Mouse (Mus musculus): ENCODE results near the gene Ints2.
A peak's percentile ranks its signal among the peaks of the same experiment; 100 is the strongest.
"Not testable (repeated sequence)": the region's sequence is repeated elsewhere in the genome, so short reads cannot be mapped to it uniquely, and the experiment has no call there.

The Ints2 gene

GRCm38 (mm10) chr11:86257460-86258076 lies at the start of gene Ints2:
TSS of gene Ints2 (minus strand) at chr11:86257575.
- peak; percentile 95 for DNase-seq (ENCODE audit: low read depth, low spot score)

DNA sequence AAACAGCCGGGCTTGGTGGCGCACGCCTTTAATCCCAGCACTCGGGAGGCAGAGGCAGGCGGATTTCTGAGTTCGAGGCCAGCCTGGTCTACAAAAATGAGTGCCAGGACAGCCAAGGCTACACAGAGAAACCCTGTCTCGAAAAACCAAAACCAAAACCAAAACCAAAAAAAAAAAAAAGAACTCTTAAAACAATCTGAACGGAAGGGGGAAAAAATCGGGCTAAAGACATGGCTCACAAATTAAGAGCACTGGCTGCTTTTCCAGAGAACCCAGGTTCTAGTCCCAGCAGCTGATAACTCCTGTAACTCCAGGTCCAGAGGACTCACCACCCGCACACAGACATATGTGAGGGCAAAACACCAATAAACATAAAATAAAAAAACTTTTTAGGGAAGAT lies 34.8 kb upstream of the Ints2 start:
- DNase-seq (ENCODE audit: low read depth, low spot score) = not testable (repeated sequence)

DNA sequence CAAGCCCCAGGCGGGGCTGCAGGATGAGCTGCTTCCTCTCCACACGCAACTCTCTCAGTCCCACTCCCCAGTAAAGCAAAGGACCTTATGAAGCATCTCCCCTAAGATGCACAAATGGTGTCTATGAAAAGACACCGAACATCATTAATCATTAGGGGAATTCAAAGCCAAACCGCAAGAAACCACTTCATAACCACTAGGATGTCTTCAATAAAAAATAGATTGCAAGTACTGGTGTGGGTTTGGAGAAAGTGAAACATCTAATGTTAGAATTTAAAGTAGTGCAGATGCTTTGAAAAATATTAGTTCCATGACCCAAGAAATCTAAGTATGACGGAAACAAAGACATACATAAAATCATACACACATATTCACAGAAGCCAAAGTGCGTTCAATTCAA lies 34.3 kb upstream of the Ints2 start:
- no peak for DNase-seq (ENCODE audit: low read depth, low spot score)

DNA sequence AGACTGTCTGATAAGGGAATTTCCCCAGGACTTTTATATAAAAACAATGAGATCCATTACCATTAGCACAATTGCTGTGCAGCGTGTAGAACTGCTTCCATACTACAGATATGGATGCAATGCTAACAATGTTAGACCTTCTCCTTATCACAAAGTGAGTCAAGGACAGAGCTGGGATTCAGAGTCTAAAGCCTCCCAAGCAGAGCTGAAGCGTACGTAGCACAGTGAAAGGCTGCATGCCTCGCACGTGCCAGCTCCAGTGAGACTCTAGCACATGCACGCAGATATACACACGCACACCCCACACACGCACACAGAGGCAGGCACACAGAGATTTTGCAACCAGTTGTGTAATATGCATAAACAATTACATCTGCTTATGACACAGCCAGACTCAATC lies 28.4 kb upstream of the Ints2 start:
- no peak for DNase-seq (ENCODE audit: low read depth, low spot score)

GRCm38 (mm10) chr11:86278442-86279102 lies 21.2 kb upstream of the Ints2 start:
- DNase-seq (ENCODE audit: low read depth, low spot score) = no peak

DNA sequence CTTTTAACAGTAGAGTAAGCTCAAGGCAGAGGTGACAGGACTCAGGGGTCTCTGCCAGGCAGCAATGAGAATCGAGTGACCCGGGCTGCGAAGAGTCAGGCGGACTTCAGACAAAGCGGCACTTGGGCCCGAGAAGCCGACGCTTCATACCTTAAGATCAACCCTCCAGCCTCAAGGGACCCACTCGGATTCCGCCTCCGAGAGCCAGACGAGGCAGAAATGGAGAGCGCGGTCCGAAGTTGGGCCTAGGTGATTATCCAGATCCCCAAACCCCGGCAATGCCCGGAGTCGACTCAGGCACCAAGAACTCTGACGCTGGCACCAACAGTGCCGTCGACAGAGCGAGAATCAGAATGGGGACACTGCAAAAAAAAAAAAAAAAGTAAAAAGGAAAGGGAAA lies 321 bp downstream of the Ints2 start:
- DNase-seq (ENCODE audit: low read depth, low spot score) = no peak

- DNase-seq (ENCODE audit: low read depth, low spot score) = no peak
Measured at GRCm38 (mm10) chr11:86253342-86253741, 4.0 kb downstream of the Ints2 start.

DNA sequence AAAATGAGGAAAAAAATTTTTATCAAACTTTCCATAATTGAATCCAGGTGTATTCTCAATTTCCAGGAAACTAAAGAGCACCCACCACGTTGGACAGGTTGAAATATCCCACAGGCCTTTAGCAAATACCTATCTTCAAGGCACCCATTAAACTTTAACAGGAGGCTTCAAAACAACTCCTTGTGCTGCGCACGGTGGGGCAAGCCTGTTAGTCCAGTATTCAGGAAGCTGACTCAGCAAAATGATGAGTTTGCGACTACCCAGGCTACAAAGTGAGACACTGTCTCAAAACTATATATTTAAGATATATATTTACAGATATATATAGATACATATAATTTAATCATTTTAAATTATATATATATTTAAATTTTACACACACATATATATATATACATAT lies 24.9 kb downstream of the Ints2 start:
- no peak for DNase-seq (ENCODE audit: low read depth, low spot score)

- DNase-seq (ENCODE audit: low read depth, low spot score) = no peak
Measured at GRCm38 (mm10) chr11:86231781-86232350, 25.5 kb downstream of the Ints2 start.

DNA sequence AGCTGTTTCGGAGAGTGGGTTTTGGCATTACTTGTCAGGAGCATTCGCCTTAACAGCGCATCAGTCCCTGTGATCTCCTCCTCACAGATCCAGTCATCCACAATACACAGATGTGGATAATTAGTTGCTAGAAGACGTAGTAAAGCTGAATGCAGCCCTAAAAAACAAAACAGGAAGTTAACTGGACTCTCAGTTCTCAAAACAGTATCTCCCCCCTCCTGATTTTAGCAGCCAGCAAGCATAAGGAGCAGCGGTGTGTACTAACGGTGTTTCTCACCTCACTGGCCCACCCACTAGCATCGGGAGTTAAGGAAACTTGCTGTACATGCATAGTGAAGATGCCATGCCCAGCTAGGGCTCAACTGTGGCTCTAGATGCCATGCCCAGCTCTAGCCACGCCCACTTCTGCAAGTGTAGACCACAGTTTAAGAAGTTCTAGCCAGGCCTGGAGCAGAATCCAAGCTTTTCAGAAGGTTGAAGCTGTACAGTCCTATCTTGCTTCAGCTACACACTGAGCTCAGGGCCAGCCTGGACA lies 30.7 kb downstream of the Ints2 start:
- no peak for DNase-seq (ENCODE audit: low read depth, low spot score)

DNA sequence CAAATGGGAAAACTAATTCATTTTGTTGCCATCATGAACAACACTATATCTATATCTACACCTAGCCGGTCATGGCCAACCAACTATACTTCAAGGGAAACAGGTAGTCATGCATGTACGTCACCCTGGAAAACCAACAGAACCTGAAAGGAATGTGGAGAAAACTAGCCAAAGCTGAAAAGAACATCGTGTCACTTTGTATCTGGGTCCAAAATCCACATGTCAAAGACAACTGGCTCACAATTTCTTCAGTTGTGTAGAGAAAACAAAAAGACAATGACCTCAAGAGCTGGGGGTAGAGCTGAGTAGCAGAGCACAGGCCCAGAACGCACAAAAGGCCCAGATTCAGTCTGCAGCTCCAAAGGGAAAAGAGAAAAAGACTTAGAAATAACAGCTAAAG lies 31.6 kb downstream of the Ints2 start:
- no peak for DNase-seq (ENCODE audit: low read depth, low spot score)

GRCm38 (mm10) chr11:86211803-86212202 lies 45.6 kb downstream of the Ints2 start:
- no peak for DNase-seq (ENCODE audit: low read depth, low spot score)

GRCm38 (mm10) chr11:86209123-86209522 lies 48.3 kb downstream of the Ints2 start:
- no peak for DNase-seq (ENCODE audit: low read depth, low spot score)

DNA sequence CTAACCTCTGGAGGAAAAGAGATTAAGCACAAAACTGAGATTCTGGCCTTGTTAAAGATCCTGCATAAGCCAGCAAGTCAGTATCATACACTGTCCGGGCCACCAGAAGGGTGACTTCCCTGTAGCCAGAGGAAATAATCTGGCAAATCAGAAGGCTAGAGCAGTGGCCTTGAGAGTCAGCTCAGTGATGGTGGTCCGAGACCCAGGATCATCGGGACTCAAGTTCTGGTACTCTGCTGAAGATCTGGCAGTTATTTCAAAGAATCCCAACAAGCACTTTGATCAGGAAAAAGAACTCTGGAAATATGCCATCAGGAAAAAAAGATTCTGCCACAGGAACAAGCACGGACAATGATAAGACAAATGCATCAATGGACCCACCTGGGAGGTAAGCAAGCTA lies 51.5 kb downstream of the Ints2 start:
- DNase-seq (ENCODE audit: low read depth, low spot score) = no peak

DNA sequence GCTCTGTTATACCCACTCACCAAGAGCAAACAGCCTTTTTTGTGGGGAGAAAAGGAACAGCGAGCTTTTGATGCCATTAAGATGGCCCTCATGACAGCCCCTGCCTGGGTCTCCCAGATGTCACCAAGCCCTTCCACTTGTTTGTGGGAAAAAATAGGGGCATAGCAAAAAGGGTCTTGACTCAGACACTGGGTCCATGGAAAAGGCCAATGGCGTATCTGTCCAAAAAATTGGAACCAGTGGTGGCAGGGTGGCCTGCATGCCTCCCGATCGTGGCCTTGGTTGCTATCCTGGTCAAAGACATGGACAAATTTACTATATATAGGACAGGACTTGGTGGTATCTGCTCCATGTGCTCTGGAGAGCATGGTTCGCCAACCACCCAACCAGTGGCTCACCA lies 52.3 kb downstream of the Ints2 start:
- no peak for DNase-seq (ENCODE audit: low read depth, low spot score)

DNA sequence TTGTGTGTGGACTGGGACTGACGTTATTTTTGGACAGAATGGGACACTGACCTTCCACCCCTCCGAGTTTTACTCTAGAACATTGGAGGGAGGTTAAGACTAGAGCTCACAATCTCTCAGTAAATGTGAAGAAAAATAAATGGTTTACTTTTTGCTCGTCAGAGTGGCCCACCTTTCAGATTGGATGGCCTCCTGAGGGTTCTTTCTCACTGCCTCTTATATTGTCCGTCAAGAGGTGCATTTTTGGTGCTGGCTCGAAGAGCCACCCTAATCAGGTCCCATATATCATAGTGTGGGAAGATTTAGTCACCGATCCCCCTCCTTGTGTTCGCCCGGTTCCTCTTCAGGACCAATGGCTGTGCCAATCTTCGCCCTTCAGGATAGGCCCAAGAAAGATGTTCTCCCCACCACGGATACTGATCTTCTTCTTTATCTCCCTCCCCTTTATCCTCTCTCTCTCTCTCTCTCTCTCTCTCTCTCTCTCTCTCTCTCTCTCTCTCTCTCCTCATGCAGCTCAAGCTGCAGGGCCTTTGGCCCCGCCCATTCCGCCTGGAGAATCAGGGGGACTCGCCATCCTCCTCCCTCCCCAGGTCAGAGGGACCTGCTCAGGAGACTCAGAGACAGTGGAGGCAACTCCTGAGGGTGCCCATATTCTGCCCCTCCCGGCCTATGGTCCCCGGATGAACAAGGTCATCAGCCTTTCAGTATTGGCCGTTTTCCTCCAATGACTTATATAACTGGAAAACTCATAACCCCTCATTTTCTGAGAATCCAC lies 55.3 kb downstream of the Ints2 start:
- peak; percentile 28 for DNase-seq (ENCODE audit: low read depth, low spot score)

- peak; percentile 99 for DNase-seq (ENCODE audit: low read depth, low spot score)
Measured at GRCm38 (mm10) chr11:86201037-86201786, 56.2 kb downstream of the Ints2 start, which contains the start of gene Brip1. TSS of gene Brip1 (minus strand) at chr11:86201193.

DNA sequence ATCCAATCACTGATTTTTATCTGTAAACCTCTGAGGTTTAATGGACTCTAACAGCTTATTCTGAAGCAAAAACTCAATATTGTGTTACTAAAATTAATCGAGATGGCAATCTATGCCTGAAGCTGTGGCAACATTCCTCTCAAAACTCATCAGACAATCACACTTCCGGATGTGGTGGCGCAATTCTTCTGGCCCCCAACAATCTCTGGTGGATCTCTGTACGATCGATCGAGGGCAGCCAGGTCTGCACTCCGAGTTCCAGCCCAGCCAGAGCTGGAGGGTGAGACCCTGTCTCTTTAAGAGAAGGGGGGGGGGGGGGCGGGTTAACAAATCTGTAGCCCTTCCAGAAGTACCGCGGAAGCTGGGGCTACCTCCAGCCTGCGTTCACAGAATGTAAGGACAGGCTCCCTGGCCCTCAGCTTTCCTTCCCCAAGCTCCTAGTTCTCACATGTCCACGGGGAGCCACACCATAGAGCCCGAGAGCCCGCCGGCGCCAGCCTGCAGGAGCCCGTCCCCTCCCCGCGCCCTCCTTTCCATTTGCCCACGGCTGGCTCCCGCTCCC lies 56.8 kb downstream of the Ints2 start:
- no peak for DNase-seq (ENCODE audit: low read depth, low spot score)

DNA sequence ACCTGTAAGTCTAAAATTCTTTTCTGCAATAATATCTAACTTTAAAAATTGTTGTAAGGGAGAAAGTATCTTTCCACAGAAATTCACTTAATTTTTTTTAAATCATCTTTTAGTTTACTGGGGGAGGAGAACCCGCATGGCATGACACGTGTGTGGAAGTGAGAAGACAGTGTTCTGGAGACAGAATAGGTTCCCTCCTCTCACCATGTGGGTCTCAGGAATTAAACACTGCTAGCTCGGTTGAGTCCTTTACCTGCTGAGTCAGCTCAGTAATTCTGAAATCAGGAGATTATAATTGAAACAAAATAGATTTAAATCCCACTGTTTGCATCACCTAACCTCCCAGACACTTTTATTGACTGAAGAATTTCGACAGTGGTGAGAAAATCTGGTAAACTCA lies 57.6 kb downstream of the Ints2 start:
- DNase-seq (ENCODE audit: low read depth, low spot score) = no peak

DNA sequence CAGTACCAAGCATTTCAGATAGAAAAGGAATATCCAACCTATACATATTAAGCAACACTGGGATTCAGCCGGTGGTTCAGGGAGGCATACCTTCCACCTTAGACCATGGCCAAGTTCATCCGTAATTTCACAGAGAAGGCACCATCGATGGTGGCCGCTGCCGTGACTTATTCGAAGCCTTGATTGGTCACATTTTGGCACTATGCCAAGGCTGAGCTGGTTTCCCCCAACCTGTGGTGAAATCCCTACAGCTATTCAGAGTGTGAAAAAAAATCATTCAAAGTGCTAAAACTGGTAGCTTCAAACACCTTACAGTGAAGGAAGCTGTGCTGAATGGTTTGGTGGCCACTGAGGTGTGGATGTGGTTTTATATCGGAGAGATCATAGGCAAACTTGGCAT lies 72.2 kb downstream of the Ints2 start:
- DNase-seq (ENCODE audit: low read depth, low spot score) = not testable (repeated sequence)

- no peak for DNase-seq (ENCODE audit: low read depth, low spot score)
Measured at GRCm38 (mm10) chr11:86175833-86176232, 81.5 kb downstream of the Ints2 start.
